Mouse (Mus musculus) heart, postnatal 0 days (tissue): ENCODE data around the gene Pde1c.

Source experiments
- CTCF ChIP-seq: IDR thresholded peaks from 2 replicates; pipeline ENCODE4 v1.5.1; 2016; ENCODE audit warnings: antibody characterized with exemption, control low read depth, low read depth
- EP300 ChIP-seq: IDR thresholded peaks from 2 replicates; pipeline ENCODE4 v1.6.1; 2016; ENCODE audit warnings: antibody characterized with exemption, low read depth

DNA sequence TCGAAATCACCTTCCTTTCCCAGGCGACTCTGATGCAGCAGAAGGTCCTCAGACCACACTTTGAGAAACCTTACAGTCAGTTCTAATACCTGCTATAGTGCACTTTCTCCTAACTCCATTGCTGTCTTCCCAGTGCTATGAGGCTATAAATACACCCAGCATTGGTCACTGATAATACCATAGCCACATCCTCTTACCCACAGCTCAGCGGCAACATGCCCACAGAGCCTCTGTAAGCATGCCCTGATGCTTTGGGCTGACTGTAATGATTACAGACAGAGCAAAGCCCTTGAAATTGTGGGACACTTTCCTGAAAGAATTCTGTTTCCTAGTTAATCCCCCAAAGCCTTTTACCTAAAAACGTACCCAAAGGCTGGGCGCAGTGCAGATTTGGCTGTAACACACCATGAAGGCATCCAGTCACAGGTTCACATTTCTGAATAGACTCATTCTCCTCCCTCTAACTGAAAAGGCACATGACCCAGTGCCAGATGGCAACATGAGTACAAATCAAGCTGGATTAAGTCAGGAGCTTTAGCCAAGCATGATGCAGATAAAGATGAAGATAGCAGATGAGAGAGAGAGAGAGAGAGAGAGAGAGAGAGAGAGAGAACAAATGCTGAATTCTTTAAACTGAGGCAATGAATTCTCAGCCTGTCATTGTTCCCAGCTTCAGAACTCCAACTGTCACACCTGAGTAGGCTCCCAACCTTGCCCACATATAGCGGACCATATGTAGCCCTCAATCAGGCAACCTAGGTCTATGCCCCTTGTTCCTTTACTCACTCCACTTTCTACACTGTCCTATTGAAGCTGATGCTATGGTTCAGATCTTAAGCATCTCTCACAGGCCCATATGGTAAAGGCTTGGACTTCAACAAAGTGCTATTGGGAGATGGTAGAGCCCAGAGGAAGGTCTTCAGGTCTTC is 44.7 kb downstream of the Pde1c start:
- TF ChIP-seq CTCF (no peak), EP300 (no peak)
